Mouse (Mus musculus) testis, adult 2 months (tissue): Measurements from ENCODE around the gene Hoxd9. TPM values are rescaled to one million over a fixed set of nuclear protein-coding genes. Genes with fewer than 3 reads are reported as not detected.

Experiments used
- H3K27ac ChIP-seq: fragments of 200-500 bp; 2 replicates; pipeline ENCODE4 v1.5.1; 2012; ENCODE audit warnings: low read depth, low read length; ENCODE audit not compliant: control insufficient read depth, insufficient read depth
- H3K27me3 ChIP-seq: fragments of 200-500 bp; 2 replicates; pipeline ENCODE4 v1.6.1; 2012; ENCODE audit warnings: mild to moderate bottlenecking, low read length, moderate library complexity; ENCODE audit not compliant: control insufficient read depth, insufficient read depth
- H3K36me3 ChIP-seq: fragments of 200-500 bp; 2 replicates; pipeline ENCODE4 v1.6.1; 2012; ENCODE audit warnings: mild to moderate bottlenecking, low read length; ENCODE audit not compliant: control insufficient read depth, insufficient read depth
- H3K4me1 ChIP-seq: fragments of 200-500 bp; 2 replicates; pipeline ENCODE4 v1.6.1; 2012; ENCODE audit warnings: low read length; ENCODE audit not compliant: control insufficient read depth, insufficient read depth
- H3K4me3 ChIP-seq: fragments of 200-500 bp; 2 replicates; pipeline ENCODE4 v1.5.1; 2012; ENCODE audit warnings: low read depth, mild to moderate bottlenecking, low read length, moderate library complexity, mixed read lengths; ENCODE audit not compliant: control insufficient read depth
- CTCF ChIP-seq: fragments of 200-500 bp; IDR thresholded peaks from 2 replicates; pipeline ENCODE4 v1.5.1; 2012; ENCODE audit warnings: low read depth, mild to moderate bottlenecking, inconsistent platforms, low read length, moderate library complexity; ENCODE audit not compliant: control insufficient read depth, insufficient read depth, insufficient replicate concordance
- POLR2A ChIP-seq: fragments of 200-500 bp; IDR thresholded peaks from 2 replicates; pipeline ENCODE4 v1.6.1; 2012; ENCODE audit warnings: low read depth, mild to moderate bottlenecking, inconsistent platforms, low read length, moderate library complexity; ENCODE audit not compliant: control insufficient read depth
- polyA plus RNA-seq: library from polyadenylated mRNA; depleted of rRNA; stranded (reverse); fragments of >200 nt; gene quantifications from 2 replicates; pipeline ENCODE4 v1.2.3, GENCODE M21; 2012

The Hoxd9 gene
- polyA plus RNA-seq, 1 experiment, result 1.8 TPM

GRCm38 (mm10) chr2:74693432-74693827, 4.1 kb upstream of the Hoxd9 start:
- H3K4me3 ChIP-seq, result peak overlapping the region; percentile 69
- peaks cover 18% of the 10 kb centered on the region for H3K27me3 ChIP-seq
- no peaks in the 10 kb centered on the region for H3K36me3 ChIP-seq
- peaks cover 14% of the 10 kb centered on the region for H3K4me1 ChIP-seq
- TF ChIP-seq POLR2A (no peak), CTCF (no peak)
- H3K27ac ChIP-seq, result peak overlapping the region; percentile 78

DNA sequence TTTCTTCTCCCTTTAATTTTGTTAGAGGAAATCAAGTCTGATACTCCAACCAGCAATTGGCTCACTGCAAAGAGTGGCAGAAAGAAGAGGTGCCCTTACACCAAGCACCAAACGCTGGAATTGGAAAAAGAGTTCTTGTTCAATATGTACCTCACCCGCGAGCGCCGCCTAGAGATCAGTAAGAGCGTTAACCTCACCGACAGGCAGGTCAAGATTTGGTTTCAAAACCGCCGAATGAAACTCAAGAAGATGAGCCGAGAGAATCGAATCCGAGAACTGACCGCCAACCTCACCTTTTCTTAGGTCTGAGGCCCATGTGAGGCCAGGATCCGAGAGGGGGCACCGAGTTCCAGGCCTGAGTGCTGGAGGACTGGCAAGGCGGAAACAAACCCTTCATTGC, 3.5 kb upstream of the Hoxd9 start:
- Histone ChIP-seq H3K36me3 (no peaks in the 10 kb centered on the region), H3K27ac (no peak overlapping the region), H3K4me3 (peak overlapping the region; percentile 43; the same call in 1 of the 2 replicates), H3K27me3 (peaks cover 17% of the 10 kb centered on the region), H3K4me1 (peaks cover 16% of the 10 kb centered on the region)
- peak; percentile 39; the same call in 1 of the 2 replicates for TF ChIP-seq CTCF
- no peak for TF ChIP-seq POLR2A

GRCm38 (mm10) chr2:74695383-74695782, 2.1 kb upstream of the Hoxd9 start:
- H3K27ac ChIP-seq, result no peak overlapping the region
- H3K36me3 ChIP-seq, result no peaks in the 10 kb centered on the region
- TF ChIP-seq POLR2A (no peak), CTCF (no peak)
- peaks cover 12% of the 10 kb centered on the region for H3K27me3 ChIP-seq
- peaks cover 18% of the 10 kb centered on the region for H3K4me1 ChIP-seq
- no peak overlapping the region for H3K4me3 ChIP-seq

GRCm38 (mm10) chr2:74695813-74696430, 1.6 kb upstream of the Hoxd9 start:
- Histone ChIP-seq H3K27me3 (peaks cover 11% of the 10 kb centered on the region), H3K27ac (no peak overlapping the region), H3K4me1 (peaks cover 18% of the 10 kb centered on the region), H3K4me3 (no peak overlapping the region), H3K36me3 (no peaks in the 10 kb centered on the region)
- TF ChIP-seq POLR2A (no peak), CTCF (no peak)

GRCm38 (mm10) chr2:74696442-74697335, 838 bp upstream of the Hoxd9 start:
- no peak for TF ChIP-seq POLR2A
- TF ChIP-seq CTCF, result no peak
- no peak overlapping the region for H3K4me3 ChIP-seq
- H3K27ac ChIP-seq, result peak overlapping the region; percentile 73
- H3K4me1 ChIP-seq, result peaks cover 16% of the 10 kb centered on the region
- H3K27me3 ChIP-seq, result peaks cover 9% of the 10 kb centered on the region
- no peaks in the 10 kb centered on the region for H3K36me3 ChIP-seq

GRCm38 (mm10) chr2:74698201-74699052, 900 bp downstream of the Hoxd9 start:
- H3K36me3 ChIP-seq, result no peaks in the 10 kb centered on the region
- H3K27ac ChIP-seq, result peak overlapping the region; percentile 45
- peak overlapping the region; percentile 53 for H3K4me3 ChIP-seq
- peaks cover 19% of the 10 kb centered on the region for H3K4me1 ChIP-seq
- TF ChIP-seq POLR2A (no peak), CTCF (no peak)
- peaks cover 3% of the 10 kb centered on the region for H3K27me3 ChIP-seq

DNA sequence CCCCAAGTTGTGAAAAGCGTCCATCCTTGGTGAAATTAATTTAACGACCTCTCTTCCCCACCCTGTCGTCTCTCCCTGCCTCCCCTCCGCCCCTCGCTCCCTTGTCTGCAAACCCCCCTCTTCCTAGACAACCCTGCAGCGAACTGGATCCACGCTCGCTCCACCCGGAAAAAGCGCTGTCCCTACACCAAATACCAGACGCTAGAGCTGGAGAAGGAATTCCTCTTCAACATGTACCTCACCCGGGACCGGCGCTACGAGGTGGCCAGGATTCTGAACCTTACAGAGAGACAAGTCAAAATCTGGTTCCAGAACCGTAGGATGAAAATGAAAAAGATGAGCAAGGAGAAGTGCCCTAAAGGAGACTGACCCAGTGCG, 1.5 kb downstream of the Hoxd9 start:
- H3K4me1 ChIP-seq, result peaks cover 24% of the 10 kb centered on the region
- peaks cover 3% of the 10 kb centered on the region for H3K27me3 ChIP-seq
- no peak for TF ChIP-seq CTCF
- TF ChIP-seq POLR2A, result no peak
- H3K4me3 ChIP-seq, result peak overlapping the region; percentile 53
- no peaks in the 10 kb centered on the region for H3K36me3 ChIP-seq
- peak overlapping the region; percentile 19 for H3K27ac ChIP-seq
